Mouse (Mus musculus) ovary, adult 10 weeks (tissue): ENCODE results near the gene Rab11fip3. TPM values are rescaled to one million over a fixed set of nuclear protein-coding genes. Genes with fewer than 3 reads are reported as not detected.

Experiments used
- polyA plus RNA-seq: library from polyadenylated mRNA; stranded (reverse); fragments of 350-450 nt; fragmentation: Illumina TruSeq; extraction: RNeasy Lipid Tissue Mini Kit (QIAGEN cat#74804); gene quantifications from one replicate; pipeline ENCODE4 v1.2.3, GENCODE M21; 2014

Rab11fip3 gene
- 2.5 TPM for polyA plus RNA-seq

DNA sequence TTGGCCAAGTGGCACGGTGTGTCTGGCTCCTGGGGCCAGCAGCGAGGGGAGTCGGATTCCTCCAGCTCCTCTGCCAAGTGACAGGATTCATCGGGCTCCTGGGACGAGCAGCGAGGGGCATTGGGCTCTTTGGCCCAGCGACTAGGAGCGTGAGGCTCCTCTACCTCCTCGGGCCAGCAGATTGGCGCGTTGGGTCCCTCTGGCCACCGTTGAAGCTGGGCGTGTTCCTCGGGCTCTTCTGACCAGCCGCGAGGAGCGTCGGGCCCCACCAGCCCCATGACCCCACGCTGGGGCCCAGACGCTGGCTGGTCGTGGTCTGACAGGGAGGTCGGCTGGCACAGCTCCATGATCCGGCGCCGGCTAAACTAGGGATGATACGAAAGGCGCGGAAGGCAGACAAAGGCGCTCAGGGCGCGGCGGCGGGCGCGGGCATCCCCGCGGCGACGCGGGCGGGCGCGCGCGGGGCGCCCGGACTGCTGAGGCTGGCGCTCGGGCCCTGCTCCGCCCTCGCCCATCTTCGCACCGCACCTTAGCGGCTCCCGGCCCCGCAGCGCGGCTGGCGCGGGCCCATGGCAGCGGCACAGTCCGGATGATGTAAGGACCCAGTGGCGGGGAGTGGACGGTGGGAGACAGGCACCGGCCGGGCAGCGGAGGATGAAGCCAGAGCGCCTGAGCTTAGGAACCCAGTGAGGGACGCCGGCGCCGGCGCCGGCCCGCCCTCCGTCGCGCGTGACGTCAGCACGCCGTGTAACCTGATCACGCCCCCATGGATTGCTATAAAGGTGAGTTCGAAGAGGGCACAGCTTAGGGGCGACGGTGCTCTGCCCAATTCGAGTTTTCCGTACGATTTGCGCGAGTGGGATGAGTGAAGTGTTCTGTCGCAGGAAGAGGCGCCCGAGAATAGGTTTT lies at the start of gene Rab11fip3:
Rab11fip3 (minus strand) TSS at position 725 of the 909 bp plus-strand sequence.

DNA sequence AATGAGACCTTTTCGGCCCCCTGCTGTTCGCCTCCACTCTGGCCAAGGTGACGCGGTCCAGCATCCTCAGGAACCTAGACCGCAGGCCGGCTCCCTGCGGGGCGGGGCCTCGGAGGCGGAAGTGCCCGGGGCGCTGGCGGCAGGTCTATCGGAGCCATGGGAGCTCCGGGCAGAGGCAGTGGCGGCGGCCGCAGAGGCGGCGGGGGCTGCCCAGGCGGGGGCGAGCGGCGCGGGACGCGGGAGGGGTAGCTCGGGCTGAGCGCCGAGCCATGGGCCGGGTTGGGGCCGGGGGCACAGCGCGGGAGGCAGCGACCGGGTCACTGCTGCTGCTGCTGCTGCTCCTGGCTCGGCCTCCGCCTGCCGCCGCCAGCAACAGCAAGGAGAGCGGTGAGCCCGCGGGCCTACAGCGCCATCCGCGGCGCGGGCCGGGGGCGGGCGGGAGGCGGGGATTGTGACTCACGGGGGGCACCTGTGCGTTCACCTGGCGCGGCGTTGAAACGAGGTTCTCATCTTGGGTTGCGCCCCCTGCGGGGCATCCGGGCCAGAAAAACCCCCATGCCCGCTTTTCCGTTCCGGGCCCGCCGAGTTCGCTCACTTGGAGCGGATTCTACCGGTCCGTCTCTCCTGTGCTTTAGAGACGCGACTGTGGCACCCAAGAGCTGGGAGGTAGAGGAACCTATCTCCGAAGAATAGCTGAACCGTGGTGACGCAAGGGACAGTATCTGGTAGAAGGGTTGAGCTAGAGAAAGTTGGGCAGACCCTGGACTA lies 44.0 kb upstream of the Rab11fip3 start, which contains the start of gene Tmem8:
Tmem8 (plus strand) TSS at position 119 of the 768 bp plus-strand sequence.

DNA sequence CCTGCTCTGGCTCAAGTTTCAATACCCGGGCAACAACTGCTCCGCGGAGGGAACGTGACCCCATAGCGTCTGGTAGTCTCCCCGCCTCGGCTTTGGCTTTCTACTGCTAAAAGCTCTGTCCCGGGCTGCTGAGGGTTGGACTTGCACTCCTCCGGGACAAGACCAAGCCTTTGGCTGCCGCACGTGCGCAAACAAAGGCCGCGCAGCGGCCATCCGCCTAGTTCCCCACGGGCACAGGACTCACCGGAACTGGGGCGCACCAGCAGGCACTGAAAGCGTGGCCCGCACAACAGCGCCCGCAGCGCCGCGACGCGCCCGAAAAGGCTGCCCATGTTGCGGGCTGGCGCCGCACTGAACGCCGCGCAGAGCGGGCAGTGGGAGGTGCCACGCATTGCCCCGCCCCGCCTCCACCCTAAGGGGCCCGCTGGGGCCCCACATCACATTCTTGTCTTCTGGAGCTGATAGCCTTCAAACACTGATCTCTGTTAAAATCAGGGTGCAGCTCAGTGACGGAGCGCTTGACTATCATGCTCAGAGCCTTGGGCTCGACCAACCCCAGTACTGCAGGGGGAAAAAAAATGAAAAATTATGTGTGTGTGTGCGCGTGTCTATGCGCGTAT lies 25.9 kb upstream of the Rab11fip3 start, which contains the start of gene Nme4:
Nme4 (minus strand) TSS at position 482 of the 620 bp plus-strand sequence.

DNA sequence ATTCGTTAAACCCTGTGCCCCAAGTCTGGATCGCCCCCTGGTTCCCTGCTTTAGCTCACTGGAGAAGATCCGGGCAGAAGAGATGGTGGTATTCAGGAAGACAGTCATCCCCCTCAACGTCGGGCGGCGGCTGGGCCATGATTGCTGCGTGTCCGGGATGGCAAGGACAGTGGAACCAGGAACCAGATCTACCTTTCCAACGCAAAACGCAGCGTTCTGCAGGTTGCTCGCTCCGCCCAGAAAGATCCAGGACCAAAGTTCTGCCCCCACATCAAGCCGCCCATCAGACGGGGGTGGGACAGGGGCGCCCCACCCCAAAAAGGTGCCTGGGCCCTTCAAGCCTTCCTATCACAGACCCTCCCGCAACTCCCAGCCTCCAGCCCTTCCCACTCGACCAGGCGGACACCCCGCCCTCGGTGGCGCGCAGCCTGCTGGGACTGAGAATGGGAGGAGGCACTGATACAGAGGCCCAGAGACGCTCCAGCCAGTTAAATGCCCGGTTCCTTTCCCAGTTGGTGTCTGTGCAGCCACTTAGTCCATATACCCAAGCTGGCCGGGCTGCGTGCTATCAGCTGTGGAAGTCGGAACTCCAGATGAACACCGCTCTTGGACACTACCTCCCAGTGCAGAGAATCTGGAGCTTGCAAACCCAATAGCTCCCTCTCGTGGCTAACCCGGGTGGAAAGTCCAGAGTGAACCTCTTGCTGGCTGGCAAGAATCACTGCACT lies 20.7 kb upstream of the Rab11fip3 start, which contains the start of gene Decr2:
Decr2 (minus strand) TSS at position 433 of the 728 bp plus-strand sequence.

DNA sequence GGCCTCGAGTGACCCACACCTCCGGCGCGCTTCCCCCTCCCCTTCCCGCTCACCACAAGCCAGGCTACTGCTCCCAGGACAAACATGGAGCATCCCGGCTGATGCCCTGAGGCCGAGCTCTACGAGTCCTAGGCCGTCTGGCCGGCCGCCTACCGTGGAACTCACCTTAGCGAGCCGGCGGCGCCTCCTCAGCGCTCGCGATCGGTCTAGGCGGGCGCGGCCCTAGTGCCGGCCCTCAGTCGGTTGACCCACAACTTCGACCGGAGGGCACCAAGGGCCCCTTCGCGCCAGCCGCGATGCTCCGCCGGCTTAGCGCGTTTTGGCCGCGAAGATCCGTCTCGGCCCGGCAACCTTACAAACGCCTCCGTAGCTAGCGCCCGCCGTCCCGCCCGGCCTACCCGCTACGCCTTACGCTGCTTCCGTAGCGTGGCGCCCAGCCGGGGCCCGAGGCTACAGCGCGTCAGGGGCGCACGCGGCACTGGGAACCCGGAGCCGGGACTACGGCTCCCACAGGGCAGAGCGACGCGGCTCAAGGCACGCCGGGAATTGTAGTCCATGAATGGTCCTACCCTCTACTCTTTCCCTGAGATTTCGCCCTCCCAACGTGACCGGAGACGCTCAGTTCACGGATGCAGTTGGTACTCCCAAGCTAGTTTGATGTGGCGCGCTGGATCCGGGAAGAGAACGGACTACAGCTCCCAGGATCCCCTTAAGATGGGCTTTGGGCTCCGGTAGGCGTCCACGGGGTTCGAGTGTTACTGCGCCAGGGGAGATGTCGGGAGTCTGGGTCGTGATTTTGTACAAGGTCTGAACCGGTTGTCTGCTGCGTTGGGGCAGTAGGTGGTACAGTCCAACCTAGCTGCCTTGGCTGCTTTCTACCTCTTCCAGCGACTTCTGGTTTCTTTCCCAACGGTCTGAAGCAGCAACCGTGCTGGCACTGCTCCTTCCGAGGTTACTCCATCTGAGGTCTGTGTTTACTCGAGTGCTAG lies 83.8 kb downstream of the Rab11fip3 start, which contains the start of gene Capn15:
Capn15 (minus strand) TSS at position 491 of the 989 bp plus-strand sequence.

DNA sequence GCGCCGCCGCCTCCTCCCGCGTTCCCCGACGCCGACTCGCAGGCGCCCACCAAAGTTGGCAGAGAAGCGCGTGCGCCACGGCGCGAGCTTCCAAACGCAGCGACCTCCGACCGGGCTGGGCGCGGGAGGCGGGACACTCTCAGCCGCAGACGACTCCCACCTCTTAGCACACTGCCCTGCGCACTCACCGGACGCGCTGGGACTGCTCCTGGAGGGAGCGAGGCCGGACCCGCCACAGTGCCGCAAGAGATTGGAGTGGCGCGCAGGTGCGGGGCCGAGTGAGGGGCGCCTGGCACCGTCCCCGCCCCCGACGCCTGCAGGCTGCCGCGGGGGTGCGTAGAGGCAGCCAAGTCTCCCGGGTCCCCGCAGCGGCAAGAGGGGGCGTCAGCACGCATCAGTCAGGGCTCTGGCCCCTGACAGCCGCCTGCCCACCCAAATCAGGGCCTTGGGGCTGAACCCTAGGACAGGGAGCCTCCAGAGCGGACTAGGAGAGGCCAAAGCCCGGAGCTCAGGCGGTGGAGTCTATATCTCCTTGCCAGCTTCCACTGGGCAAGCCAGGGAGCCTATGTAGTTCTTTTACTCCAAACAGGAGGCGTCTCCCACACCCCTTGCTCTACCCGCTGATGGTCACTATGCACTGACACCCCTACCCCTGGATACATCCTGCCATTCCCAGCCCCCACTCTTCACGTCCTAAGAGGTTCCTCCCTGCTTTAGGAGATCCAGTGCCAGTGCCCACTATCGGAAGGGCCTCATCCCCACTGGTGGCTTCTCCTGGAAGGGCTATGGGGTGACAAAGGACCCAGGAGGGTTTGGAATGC lies 117.3 kb downstream of the Rab11fip3 start, which contains the start of gene A930017K11Rik:
A930017K11Rik (minus strand) TSS at position 763 of the 821 bp plus-strand sequence.

DNA sequence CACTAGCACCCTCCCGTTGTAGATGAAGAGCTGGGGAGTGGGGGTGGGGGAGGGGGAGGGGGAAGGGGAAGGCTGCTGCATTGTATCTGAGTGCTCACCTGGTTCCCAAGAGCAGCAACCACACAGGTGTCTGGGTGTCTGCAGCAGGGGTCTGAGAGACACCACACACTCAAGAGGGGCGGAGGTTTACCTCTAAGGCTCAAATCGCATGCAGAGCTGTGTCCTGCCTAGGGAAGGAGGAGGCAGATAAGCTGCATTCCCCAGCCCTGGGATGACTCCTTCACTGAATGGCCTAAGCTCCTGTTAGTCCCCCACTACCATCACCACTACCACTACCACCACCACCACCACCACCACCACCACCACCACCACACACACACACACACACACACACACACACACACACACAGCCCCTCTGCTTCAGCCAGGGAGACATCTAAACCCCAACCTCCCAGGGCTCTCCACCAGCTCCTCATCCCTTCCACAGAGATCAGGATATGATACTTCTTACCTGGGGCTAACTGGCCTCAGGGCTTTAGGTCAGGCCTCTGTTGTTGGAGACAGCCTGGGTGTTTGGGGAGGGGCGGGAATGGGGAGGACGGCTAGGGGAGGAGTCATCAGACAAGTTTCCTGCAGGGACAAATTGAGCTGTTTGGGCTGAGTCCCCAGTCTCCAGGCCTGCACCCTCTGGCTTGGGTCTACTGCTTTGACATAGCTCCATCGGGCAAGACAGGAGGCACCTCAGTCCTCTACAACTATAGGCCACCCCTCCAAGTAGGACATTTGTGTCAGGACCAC lies 124.8 kb downstream of the Rab11fip3 start, which contains the start of the genes Pigq and Nhlrc4:
Pigq (minus strand) TSS at position 571 of the 798 bp plus-strand sequence.
Nhlrc4 (minus strand) TSS at position 596 of the 798 bp plus-strand sequence.

Other genes starting within 250 kb of the Rab11fip3 start
- 0.29 TPM for gene Wdr24, start 245.9 kb downstream of the Rab11fip3 start, polyA plus RNA-seq
- 1.5 TPM for gene Jmjd8, start 240.7 kb downstream of the Rab11fip3 start, polyA plus RNA-seq
- 2.7 TPM for gene Stub1, start 236.2 kb downstream of the Rab11fip3 start, polyA plus RNA-seq
- gene Rhbdl1, start 232.3 kb downstream of the Rab11fip3 start, polyA plus RNA-seq = not detected
- gene Gm20683, start 227.8 kb downstream of the Rab11fip3 start, polyA plus RNA-seq = not detected
- 8.3 TPM for gene Rhot2, start 224.7 kb downstream of the Rab11fip3 start, polyA plus RNA-seq
- 1.0 TPM for gene Wdr90, start 208.1 kb downstream of the Rab11fip3 start, polyA plus RNA-seq
- not detected for gene Mcrip2, start 200.8 kb downstream of the Rab11fip3 start, polyA plus RNA-seq
- gene Mettl26, start 194.5 kb downstream of the Rab11fip3 start, polyA plus RNA-seq = 10.6 TPM
- not detected for gene Wfikkn1, start 188.7 kb downstream of the Rab11fip3 start, polyA plus RNA-seq
- gene Rab40c, start 149.8 kb downstream of the Rab11fip3 start, polyA plus RNA-seq = 1.1 TPM
- gene Pigq, start 124.6 kb downstream of the Rab11fip3 start, polyA plus RNA-seq = 27.4 TPM
- 0.29 TPM for gene Nhlrc4, start 124.6 kb downstream of the Rab11fip3 start, polyA plus RNA-seq
- gene A930017K11Rik, start 117.0 kb downstream of the Rab11fip3 start, polyA plus RNA-seq = not detected
- 0.51 TPM for gene Capn15, start 83.8 kb downstream of the Rab11fip3 start, polyA plus RNA-seq
- gene Decr2, start 20.8 kb upstream of the Rab11fip3 start, polyA plus RNA-seq = 15.7 TPM
- gene Nme4, start 26.0 kb upstream of the Rab11fip3 start, polyA plus RNA-seq = 2.2 TPM
- gene Tmem8, start 43.7 kb upstream of the Rab11fip3 start, polyA plus RNA-seq = 0.88 TPM
- 7.3 TPM for gene Mrpl28, start 53.9 kb upstream of the Rab11fip3 start, polyA plus RNA-seq
- 22.3 TPM for gene Axin1, start 69.1 kb upstream of the Rab11fip3 start, polyA plus RNA-seq
- not detected for gene Pdia2, start 129.5 kb upstream of the Rab11fip3 start, polyA plus RNA-seq
- 0.43 TPM for gene Rgs11, start 133.4 kb upstream of the Rab11fip3 start, polyA plus RNA-seq
- gene Arhgdig, start 138.2 kb upstream of the Rab11fip3 start, polyA plus RNA-seq = 0.74 TPM
- gene Fam234a, start 174.7 kb upstream of the Rab11fip3 start, polyA plus RNA-seq = 37.1 TPM
- 70.7 TPM for gene Luc7l, start 183.3 kb upstream of the Rab11fip3 start, polyA plus RNA-seq